Mouse (Mus musculus): ENCODE measurements around the gene Leap2. TPM values are rescaled to one million over a fixed set of nuclear protein-coding genes. Genes with fewer than 3 reads are reported as not detected.

Leap2 gene
- polyA plus RNA-seq, 1 experiment, result not detected

DNA sequence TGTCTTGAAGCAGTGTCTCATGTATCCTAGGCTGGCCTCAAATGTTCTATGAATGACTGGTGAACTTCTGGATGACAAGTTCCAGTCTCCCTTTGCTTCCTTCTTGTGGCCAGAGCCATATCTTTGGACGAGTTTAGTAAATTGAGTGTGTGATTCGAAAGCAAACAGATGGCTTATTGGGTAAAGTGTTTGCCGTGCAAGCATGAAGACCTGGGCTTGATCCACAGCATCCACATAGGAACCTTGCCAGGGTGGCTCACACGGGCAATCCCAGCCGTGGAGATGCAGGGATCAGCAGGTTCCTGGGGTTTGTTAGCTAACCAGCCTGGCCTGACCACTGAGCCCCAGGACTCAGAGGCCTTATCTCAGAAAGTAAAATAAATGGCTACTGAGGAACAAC, 30.1 kb upstream of the Leap2 start:
- no peak for DNase-seq
- peaks cover 14% of the 10 kb centered on the region for H3K4me1 ChIP-seq (replicated peaks; ENCODE audit: control insufficient read depth, insufficient read depth, low read length)
- WGBS, result 96% methylated on average over 5 of the region's 5 CpGs
- peaks cover 13% of the 10 kb centered on the region for H3K27me3 ChIP-seq (ENCODE audit: control insufficient read depth, insufficient read depth, low read length)
- no peaks in the 10 kb centered on the region for H3K36me3 ChIP-seq (ENCODE audit: control insufficient read depth, insufficient read depth, low read length)
- no peak overlapping the region for H3K4me3 ChIP-seq (ENCODE audit: control insufficient read depth, insufficient read depth, low read length)
- H3K27ac ChIP-seq (ENCODE audit: control insufficient read depth, insufficient read depth, low read length), result no peak overlapping the region
- TF ChIP-seq CTCF (IDR thresholded peaks at IDR 0.05; ENCODE audit: borderline replicate concordance, control insufficient read depth, extremely low read depth, insufficient read depth, low read length, poor library complexity) (no peak), POLR2A (IDR thresholded peaks at IDR 0.05; ENCODE audit: control insufficient read depth, extremely low read depth, insufficient read depth, low read length, poor library complexity) (no peak)

DNA sequence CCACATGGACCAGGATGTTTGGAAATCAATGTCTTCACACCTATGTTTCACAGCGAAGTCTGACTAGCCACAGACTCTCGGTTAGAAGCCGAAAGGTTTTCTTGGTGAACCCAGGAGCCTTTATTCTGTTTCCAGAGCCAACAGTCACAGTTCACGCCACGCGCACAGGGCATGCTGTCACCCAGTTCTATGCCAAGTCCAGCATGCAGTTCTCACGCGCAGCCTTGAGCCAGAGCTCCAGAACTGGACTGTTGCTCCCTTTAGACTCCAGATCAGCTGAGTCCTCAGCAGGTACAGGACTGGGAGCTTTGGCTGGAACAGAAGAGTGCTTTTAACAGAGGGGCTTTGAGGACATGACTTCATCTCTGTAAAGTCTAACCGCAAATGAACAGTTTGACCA, 29.4 kb upstream of the Leap2 start:
- peaks cover 10% of the 10 kb centered on the region for H3K27me3 ChIP-seq (ENCODE audit: control insufficient read depth, insufficient read depth, low read length)
- no peak overlapping the region for H3K4me3 ChIP-seq (ENCODE audit: control insufficient read depth, insufficient read depth, low read length)
- TF ChIP-seq CTCF (IDR thresholded peaks at IDR 0.05; ENCODE audit: borderline replicate concordance, control insufficient read depth, extremely low read depth, insufficient read depth, low read length, poor library complexity), result no peak
- no peak for TF ChIP-seq POLR2A (IDR thresholded peaks at IDR 0.05; ENCODE audit: control insufficient read depth, extremely low read depth, insufficient read depth, low read length, poor library complexity)
- DNase-seq, result no peak
- WGBS, result 98% methylated on average over 9 of the region's 9 CpGs
- H3K36me3 ChIP-seq (ENCODE audit: control insufficient read depth, insufficient read depth, low read length), result no peaks in the 10 kb centered on the region
- H3K4me1 ChIP-seq (replicated peaks; ENCODE audit: control insufficient read depth, insufficient read depth, low read length), result peaks cover 14% of the 10 kb centered on the region
- no peak overlapping the region for H3K27ac ChIP-seq (ENCODE audit: control insufficient read depth, insufficient read depth, low read length)

DNA sequence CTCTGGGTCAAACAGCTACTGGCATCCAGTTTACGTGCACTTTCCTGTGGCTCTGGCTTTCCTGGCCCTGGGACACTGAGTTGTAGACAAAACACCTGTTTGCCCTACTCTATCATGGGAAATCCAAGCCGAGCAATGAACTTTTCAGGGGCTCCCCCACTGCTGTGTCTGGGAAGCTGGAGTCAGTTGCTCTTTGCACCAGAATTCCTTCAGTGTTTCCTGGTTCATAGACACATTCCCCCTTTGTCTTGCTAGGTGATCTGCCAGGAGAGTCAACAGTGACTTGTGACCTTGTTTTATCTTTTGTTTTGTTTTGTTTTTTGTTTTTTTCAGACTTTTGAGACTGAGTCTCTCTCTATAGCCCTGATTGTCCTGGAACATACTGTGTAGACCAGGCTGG, 28.4 kb upstream of the Leap2 start:
- H3K27me3 ChIP-seq (ENCODE audit: control insufficient read depth, insufficient read depth, low read length), result peaks cover 4% of the 10 kb centered on the region

DNA sequence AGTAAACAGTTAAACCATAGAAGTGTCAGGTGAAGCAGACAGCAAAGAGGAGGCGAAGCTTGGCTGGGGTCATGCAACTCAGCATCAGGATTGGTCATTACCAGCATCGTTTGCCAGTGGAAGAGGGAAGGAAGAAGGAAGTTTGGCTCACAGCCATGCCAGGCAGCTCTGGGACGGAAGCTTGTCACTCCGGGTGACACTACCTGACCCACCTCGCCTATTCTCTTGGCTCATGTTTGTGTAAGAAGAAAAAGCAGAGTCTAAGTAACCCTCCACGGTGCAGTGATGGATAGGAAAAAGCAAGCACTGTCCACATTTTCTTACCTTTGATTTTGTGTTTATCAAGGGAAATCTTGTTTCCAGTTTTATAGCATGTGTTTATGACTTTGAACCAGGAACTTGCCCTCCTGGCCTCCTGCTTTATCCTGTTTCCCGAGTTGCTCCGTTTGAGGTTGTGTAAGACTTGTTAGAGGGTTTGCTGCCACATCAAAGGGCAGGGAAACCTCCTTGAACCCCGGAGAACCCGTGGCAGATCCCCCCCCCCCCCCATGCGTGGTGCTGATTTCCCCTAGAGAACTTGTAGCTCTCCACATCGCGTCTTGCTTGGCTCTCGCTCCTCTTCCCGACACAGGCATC, 27.2 kb upstream of the Leap2 start:
- Histone ChIP-seq H3K36me3 (ENCODE audit: control insufficient read depth, insufficient read depth, low read length) (no peaks in the 10 kb centered on the region), H3K4me3 (ENCODE audit: control insufficient read depth, insufficient read depth, low read length) (no peak overlapping the region), H3K27ac (ENCODE audit: control insufficient read depth, insufficient read depth, low read length) (no peak overlapping the region), H3K27me3 (ENCODE audit: control insufficient read depth, insufficient read depth, low read length) (peaks cover 4% of the 10 kb centered on the region), H3K4me1 (replicated peaks; ENCODE audit: control insufficient read depth, insufficient read depth, low read length) (peaks cover 11% of the 10 kb centered on the region)
- no peak for DNase-seq
- 6% methylated on average over 15 of the region's 15 CpGs for WGBS
- no peak for TF ChIP-seq POLR2A (IDR thresholded peaks at IDR 0.05; ENCODE audit: control insufficient read depth, extremely low read depth, insufficient read depth, low read length, poor library complexity)
- TF ChIP-seq CTCF (IDR thresholded peaks at IDR 0.05; ENCODE audit: borderline replicate concordance, control insufficient read depth, extremely low read depth, insufficient read depth, low read length, poor library complexity), result no peak

More for the DNA sequence above, 28.4 kb upstream of the Leap2 start:
- H3K4me1 ChIP-seq (replicated peaks; ENCODE audit: control insufficient read depth, insufficient read depth, low read length), result peaks cover 11% of the 10 kb centered on the region
- H3K36me3 ChIP-seq (ENCODE audit: control insufficient read depth, insufficient read depth, low read length), result no peaks in the 10 kb centered on the region
- TF ChIP-seq CTCF (IDR thresholded peaks at IDR 0.05; ENCODE audit: borderline replicate concordance, control insufficient read depth, extremely low read depth, insufficient read depth, low read length, poor library complexity), result no peak
- no peak for TF ChIP-seq POLR2A (IDR thresholded peaks at IDR 0.05; ENCODE audit: control insufficient read depth, extremely low read depth, insufficient read depth, low read length, poor library complexity)
- 83% methylated on average over 2 of the region's 2 CpGs for WGBS
- no peak overlapping the region for H3K4me3 ChIP-seq (ENCODE audit: control insufficient read depth, insufficient read depth, low read length)
- no peak overlapping the region for H3K27ac ChIP-seq (ENCODE audit: control insufficient read depth, insufficient read depth, low read length)
- no peak for DNase-seq

DNA sequence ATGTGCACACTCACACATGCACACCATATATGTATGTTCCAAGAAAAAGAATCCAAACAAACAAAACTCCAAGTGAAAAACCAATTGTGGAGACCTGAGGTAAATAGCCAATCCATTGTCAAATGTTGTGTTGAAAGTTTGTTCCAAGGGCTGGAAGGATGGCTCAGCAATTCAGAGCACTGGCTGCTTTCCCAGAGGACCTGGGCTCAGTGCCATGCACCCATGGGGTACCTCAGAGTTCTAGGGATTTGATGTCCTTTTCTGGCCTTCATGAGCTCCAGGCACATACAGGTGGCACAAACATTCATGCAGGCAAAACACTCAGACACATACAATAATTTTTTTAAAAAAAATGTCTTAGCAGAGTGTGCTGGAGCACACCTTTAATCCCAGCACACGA, 25.6 kb upstream of the Leap2 start:
- Histone ChIP-seq H3K4me3 (ENCODE audit: control insufficient read depth, insufficient read depth, low read length) (no peak overlapping the region), H3K4me1 (replicated peaks; ENCODE audit: control insufficient read depth, insufficient read depth, low read length) (peaks cover 11% of the 10 kb centered on the region), H3K36me3 (ENCODE audit: control insufficient read depth, insufficient read depth, low read length) (no peaks in the 10 kb centered on the region), H3K27ac (ENCODE audit: control insufficient read depth, insufficient read depth, low read length) (no peak overlapping the region), H3K27me3 (ENCODE audit: control insufficient read depth, insufficient read depth, low read length) (peaks cover 4% of the 10 kb centered on the region)
- no peak for DNase-seq
- TF ChIP-seq POLR2A (IDR thresholded peaks at IDR 0.05; ENCODE audit: control insufficient read depth, extremely low read depth, insufficient read depth, low read length, poor library complexity) (no peak), CTCF (IDR thresholded peaks at IDR 0.05; ENCODE audit: borderline replicate concordance, control insufficient read depth, extremely low read depth, insufficient read depth, low read length, poor library complexity) (no peak)
- WGBS, result 98% methylated on average over 1 of the region's 1 CpGs

DNA sequence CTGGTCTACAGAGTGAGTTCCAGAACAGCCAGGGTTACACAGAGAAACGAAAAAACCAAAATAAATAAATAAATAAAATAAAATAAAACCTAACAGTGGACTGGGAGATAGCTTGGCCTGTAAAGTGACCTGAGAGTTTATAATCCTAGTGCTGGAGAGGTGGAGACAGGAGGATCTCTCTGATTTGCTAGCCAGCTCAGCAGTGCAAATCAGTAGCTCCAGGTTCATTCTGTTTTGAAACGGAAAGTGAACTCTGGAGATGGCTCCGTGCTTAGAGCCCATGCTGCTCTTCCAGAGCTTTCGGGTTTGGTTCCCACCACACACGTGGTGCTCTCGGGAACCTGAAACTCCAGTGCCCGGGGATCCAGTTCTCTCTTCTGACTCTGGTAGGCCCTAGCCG, 25.0 kb upstream of the Leap2 start:
- no peak overlapping the region for H3K4me3 ChIP-seq (ENCODE audit: control insufficient read depth, insufficient read depth, low read length)
- no peaks in the 10 kb centered on the region for H3K36me3 ChIP-seq (ENCODE audit: control insufficient read depth, insufficient read depth, low read length)
- WGBS, result 93% methylated on average over 8 of the region's 8 CpGs
- H3K4me1 ChIP-seq (replicated peaks; ENCODE audit: control insufficient read depth, insufficient read depth, low read length), result peaks cover 11% of the 10 kb centered on the region
- TF ChIP-seq CTCF (IDR thresholded peaks at IDR 0.05; ENCODE audit: borderline replicate concordance, control insufficient read depth, extremely low read depth, insufficient read depth, low read length, poor library complexity) (no peak), POLR2A (IDR thresholded peaks at IDR 0.05; ENCODE audit: control insufficient read depth, extremely low read depth, insufficient read depth, low read length, poor library complexity) (no peak)
- H3K27ac ChIP-seq (ENCODE audit: control insufficient read depth, insufficient read depth, low read length), result no peak overlapping the region
- peaks cover 4% of the 10 kb centered on the region for H3K27me3 ChIP-seq (ENCODE audit: control insufficient read depth, insufficient read depth, low read length)
- no peak for DNase-seq

DNA sequence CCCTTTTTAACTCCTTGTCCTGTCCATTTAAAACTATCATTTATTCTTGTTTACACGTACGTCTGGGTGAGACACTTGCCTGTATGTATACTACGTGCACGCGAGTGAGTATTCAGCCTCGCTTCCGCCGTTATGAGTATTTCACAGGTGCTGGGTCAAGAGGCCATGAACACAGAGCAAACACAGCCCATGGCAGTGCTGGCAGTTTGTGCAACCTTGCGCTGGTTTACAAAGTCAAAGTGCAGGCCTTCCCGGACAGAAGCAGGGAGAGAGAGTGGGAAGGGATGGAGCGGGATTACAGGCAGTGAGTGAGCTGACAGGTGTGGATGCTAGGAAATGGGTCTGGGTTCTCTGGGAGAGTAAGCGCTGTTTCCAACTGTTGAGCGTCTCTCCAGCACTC, 23.2 kb upstream of the Leap2 start:
- no peaks in the 10 kb centered on the region for H3K36me3 ChIP-seq (ENCODE audit: control insufficient read depth, insufficient read depth, low read length)
- WGBS, result 97% methylated on average over 13 of the region's 13 CpGs
- peaks cover 2% of the 10 kb centered on the region for H3K27me3 ChIP-seq (ENCODE audit: control insufficient read depth, insufficient read depth, low read length)
- TF ChIP-seq POLR2A (IDR thresholded peaks at IDR 0.05; ENCODE audit: control insufficient read depth, extremely low read depth, insufficient read depth, low read length, poor library complexity) (no peak), CTCF (IDR thresholded peaks at IDR 0.05; ENCODE audit: borderline replicate concordance, control insufficient read depth, extremely low read depth, insufficient read depth, low read length, poor library complexity) (no peak)
- H3K27ac ChIP-seq (ENCODE audit: control insufficient read depth, insufficient read depth, low read length), result no peak overlapping the region
- no peak for DNase-seq
- no peak overlapping the region for H3K4me3 ChIP-seq (ENCODE audit: control insufficient read depth, insufficient read depth, low read length)
- peaks cover 11% of the 10 kb centered on the region for H3K4me1 ChIP-seq (replicated peaks; ENCODE audit: control insufficient read depth, insufficient read depth, low read length)

All from thymus, adult 2 months (tissue).